Mouse (Mus musculus): ENCODE data around the gene Batf. TPM values are rescaled to one million over a fixed set of nuclear protein-coding genes. Genes with fewer than 3 reads are reported as not detected.
"Not testable (repeated sequence)": the region's sequence is repeated elsewhere in the genome, so short reads cannot be mapped to it uniquely, and the experiment has no call there.

The Batf gene
- total RNA-seq, 2 experiments from 2014 or later = 0.64 to 1.2 TPM

DNA sequence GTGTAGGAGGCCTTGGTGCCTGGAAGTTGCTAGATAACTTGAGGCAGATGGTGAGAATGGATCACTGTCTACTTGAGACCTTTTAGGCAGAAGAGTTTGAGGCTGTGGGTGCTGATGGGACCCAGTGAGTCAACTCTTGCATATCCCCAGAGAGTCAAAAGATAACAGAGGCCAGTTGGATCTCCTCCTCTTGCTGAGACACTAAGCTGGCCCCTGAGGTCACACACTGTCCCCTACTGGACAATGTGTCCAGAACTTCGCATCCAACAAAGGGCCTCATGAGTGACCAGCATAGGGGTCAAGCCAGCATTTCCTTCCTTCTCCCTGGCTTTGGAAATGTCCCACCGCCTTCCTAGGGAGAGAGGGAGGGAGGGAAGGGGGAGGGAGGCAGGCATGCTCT, 6.7 kb upstream of the Batf start:
- no peak for DNase-seq
- intact Hi-C loops (cut with DNase I) = loop anchor here (5.0 kb wide), 1 partner anchor 47 kb away; no protein-coding TSS in a partner anchor

DNA sequence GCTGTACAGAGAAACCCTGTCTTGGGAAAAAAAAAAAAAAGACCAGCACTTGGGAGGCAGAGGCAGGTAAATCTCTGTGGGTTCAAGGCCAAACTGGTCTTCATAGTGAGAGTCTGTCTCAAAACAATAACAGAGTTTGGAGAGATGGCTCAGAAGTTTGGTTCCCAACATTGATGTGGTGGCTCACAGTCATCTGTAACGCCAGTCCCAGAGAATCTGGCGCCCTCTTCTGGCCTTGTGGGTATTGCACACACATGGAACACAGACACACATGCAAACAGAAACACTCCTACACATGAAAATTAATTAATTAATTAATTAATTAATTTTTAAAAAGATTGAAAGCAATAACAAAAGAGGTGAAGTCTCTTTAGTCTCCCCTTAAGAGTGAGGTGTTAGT, 4.1 kb upstream of the Batf start:
- no peak for DNase-seq
- intact Hi-C loops (cut with DNase I) = loop anchor here (5.0 kb wide), 1 partner anchor 45 kb away; no protein-coding TSS in a partner anchor

DNA sequence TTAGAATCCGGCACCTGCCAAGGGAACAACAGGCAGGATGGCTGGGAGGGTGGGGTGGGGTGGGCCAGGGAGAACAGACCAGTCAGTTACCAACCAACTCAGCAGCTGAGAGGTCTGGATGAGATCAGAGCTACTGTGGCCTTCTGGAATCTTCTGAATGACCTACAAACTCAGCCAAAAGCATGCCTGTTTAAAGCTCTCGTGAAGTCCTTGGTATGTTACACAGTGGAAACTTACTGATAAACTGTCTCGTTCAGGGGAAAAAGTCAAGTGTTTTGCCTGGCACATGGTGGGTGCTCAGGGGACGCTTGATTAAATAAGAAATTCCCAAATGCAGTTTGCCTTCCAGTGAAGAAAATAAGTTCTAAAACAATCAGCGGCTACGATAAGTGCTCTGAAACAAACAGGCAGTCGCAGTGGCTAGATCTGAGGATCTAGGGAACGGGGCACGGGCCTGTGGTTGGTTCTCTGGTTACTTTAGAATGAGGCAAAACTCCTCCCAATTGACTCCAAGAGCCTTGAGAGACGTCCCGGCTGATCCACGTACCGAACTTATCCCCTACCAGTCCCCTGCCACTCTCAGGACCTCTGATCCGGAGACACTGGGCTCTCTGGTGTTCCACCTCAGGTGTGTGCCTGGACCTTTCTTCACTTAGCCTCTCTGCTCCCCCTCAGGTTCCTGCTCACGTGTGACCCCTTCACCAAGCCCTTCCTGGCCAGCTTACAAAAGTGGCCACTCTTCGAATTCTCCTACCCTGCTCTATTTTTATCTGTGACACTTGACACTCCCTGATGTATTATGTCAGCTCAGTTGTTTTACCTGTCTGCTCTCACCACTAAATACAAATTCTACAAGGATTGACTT, 1.8 kb upstream of the Batf start:
- intact Hi-C loops (cut with DNase I) = loop anchor here (5.0 kb wide), 1 partner anchor 43 kb away; no protein-coding TSS in a partner anchor
- no peak for DNase-seq

DNA sequence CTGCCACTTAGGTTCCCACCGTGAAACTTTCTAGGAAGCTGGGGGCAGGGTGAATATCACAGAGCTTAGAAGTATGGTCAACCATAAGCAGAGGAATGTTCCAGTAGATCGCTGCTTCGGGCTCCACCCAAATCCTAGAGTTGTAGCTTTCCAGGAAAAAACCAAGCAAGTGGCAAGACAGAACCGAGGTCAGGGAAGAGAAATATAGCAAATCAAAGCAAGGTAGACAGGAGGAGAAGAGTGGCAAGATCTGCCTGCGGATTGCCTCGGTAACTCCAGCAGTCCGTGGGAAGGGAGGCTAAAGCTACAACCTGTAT, 706 bp downstream of the Batf start:
- no peak for DNase-seq
- intact Hi-C loops (cut with DNase I) = no loop called here

DNA sequence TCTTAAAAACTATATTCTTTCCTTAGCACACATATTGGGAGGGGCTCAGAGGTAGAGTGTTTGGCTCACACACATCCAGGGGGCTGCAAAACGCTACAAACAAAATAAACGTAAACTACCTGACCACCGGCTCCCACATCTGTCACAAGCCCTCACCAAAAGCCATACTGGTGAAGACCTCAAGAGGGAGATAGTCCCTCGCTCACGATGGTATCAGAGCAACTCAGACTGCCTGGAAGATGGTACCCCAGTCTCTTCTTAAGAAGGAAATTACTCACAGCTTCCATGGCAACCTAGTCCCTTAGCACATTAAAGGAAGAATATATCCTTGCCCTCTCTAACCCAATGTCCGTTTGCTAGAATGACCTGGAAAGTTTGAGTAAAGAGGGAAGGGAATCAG, 1.4 kb downstream of the Batf start:
- intact Hi-C loops (cut with DNase I) = no loop called here
- DNase-seq = no peak

DNA sequence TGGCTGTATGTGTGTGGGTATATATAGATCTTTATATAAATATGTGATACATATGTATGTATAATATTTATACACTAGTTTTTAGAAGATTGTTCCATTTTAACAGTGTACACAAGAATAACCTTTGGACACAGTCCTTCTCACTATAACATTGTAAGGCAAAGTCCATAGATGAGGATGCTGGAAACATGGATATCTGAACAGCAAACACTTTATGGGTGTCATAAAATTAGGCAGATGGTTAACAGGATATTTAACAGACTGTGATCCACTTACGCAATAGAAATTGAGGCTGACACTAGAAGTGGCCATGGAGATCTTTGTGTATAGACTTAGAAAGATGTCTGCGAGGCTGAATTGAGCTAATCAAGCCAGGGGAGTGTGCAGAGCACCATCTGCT, 9.3 kb downstream of the Batf start:
- no peak for DNase-seq
- intact Hi-C loops (cut with DNase I) = no loop called here

DNA sequence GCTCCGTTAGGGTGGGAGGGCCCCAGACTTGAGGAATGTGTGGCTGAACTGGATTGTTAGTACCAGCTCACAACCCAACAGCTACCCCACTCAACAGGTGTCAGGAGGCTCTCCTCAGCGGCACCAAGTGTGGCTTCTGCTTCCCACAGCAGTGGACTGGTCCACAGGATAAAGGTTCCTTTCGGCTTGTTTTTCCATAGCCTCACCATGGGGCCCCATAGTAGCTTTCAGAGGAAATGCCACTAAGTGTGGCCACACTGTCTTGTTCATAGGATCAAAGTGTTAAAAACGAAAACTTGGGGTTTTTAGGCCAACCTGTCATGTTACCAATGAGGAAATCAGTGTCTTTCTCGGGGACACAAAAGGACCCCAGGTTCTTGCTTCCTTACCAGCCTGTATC, 10.0 kb downstream of the Batf start:
- intact Hi-C loops (cut with DNase I) = no loop called here
- no peak for DNase-seq

DNA sequence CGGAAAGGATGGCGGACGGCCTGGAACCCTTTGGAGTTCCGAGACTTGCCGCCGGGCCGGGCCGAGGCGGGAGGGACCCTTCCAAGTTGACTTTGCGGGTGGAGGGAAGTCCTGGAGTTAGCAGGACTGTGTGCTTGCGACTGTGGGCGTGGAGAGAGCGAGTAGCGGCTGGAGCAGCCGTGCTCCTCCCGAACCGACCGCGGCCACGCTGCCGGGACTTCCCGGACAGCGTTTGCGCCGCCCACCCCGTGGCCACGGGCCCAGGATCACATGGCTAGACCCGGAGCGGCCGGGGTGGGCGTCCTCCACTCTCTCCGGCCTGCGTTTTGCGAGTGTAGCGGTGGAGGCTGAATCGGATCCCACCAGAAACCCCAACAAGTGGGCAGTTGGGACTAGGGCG, 11.7 kb downstream of the Batf start:
- intact Hi-C loops (cut with DNase I); DNase-seq: not testable (repeated sequence)

DNA sequence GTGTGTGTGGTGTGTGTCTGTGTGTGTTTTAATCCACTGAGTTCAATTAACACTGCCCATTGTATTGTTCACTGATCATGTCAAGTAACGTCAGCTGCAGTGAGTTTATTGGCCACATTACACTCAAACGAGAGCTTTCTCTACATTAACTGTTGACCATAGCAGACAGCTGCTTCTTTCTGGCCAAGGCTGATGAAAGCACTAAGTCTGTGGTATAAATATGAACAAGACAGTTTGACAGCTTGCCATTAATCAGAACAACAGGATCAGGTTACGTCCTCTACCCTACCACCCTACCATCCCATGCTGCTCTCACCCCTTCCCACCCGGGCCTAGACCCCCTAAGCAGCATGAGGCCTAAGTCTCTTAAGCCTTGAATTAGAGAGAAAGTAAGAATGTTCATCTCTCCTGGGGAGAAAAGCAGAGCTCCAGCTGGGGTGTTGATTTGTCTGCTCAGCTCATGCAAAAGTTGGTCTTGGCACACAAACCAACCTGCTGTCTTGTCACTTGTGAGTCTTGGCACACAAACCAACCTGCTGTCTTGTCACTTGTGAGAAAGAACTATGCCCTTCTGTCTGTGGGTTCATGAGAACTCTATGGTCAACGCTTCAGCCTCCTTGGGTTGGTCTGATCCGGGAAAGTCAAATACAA, 13.8 kb downstream of the Batf start:
- intact Hi-C loops (cut with DNase I) = no loop called here
- no peak for DNase-seq

DNA sequence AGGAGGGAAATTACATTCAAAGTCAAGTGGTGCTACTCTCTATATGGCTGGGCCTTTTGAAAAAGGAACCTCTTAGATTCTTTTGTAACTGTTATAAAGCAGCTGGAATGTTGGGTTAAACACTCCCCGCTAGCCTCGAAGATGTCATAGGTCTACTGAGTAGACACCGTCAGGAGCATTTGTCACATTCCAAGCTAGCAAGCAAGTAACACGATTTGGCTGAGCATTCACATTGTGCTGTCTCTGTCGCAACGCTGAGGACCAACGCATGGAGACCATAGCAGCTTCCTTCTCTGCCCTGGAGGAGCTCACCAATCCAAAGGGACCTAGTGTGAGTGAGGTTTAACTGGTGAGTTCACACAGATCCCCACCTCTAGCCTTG, 14.4 kb downstream of the Batf start:
- intact Hi-C loops (cut with DNase I) = no loop called here
- no peak for DNase-seq

DNA sequence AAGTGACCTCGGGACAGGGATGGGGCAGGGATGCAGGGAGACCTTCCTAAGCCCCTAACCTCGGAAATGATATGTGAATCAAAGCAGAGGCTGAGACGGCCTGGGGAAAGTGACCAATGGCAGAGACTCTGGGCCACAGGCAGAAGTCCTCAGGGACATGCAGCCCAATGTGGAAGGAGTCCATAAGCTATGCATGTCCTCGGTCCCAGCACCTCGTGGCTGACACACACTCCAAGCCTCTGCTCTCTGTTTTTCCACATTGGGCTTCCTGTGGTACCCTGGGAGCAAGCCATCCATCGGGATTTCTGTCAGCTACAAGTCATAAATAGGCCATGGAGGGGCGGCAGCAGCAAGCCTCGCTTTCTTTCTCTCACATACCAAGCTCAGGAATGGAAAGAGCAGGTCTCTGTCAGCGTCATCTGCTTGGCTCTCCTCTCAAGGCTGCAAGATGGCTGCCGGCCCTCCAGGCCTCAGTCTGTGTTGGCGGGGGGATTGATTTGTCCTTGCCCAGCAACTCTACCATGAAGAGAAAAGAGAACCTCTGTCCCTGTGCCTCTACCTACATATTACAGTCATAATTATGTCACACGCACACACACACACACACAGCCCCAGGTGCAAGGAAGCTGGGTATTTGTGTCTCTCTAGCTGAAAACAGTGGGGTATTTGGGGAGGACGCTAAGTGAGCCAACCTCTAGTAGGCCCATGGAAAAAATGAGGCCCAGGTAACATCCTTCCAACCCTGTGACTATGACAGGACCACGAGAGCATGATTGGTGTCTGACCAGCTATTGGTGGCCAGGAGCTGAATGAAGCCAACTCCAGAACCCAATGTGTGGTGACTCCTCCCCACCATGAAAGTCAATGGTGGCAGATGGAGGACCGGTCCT, 15.9 kb downstream of the Batf start:
- intact Hi-C loops (cut with DNase I) = no loop called here
- no peak for DNase-seq

DNA sequence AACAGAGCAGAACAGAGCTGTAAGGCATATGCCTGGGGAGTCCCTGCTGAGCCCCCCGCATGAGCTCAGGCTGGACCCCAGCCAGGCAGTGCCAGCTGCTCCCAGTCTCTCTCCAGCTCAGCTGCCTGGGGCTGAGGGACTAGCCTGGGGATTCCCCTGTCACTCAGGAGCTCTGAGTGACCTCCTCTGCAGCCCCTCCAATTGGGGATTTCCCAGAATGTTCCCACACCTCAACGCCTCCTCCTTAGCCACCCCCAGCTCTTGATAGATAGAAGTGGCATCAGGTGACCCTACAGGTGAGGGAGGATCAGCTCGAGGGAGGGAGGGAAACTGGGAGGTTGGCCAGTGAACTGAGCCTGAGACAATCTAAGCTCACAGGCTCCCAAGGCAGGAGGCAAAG, 17.0 kb downstream of the Batf start:
- intact Hi-C loops (cut with DNase I) = no loop called here
- DNase-seq = no peak

DNA sequence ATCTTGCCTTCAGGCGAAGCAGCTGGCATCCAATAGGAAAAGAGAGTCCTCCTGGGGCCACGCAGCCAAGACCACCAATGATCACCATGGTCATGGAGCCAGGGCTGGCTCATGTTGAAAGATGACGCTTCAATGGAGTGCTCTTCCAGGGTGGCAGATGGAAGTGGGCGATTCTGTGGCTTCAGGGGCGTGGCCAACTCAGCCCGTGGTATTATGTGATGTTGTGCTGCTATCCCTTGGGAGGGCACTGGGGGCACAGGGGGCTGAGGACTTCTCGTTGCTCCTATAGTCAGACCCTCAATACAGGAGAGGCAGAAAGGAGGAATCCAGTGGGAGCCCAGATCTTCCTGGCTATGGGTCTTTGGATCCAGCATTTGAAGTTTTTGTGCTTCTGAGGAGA, 18.1 kb downstream of the Batf start:
- intact Hi-C loops (cut with DNase I) = no loop called here
- DNase-seq = no peak

DNA sequence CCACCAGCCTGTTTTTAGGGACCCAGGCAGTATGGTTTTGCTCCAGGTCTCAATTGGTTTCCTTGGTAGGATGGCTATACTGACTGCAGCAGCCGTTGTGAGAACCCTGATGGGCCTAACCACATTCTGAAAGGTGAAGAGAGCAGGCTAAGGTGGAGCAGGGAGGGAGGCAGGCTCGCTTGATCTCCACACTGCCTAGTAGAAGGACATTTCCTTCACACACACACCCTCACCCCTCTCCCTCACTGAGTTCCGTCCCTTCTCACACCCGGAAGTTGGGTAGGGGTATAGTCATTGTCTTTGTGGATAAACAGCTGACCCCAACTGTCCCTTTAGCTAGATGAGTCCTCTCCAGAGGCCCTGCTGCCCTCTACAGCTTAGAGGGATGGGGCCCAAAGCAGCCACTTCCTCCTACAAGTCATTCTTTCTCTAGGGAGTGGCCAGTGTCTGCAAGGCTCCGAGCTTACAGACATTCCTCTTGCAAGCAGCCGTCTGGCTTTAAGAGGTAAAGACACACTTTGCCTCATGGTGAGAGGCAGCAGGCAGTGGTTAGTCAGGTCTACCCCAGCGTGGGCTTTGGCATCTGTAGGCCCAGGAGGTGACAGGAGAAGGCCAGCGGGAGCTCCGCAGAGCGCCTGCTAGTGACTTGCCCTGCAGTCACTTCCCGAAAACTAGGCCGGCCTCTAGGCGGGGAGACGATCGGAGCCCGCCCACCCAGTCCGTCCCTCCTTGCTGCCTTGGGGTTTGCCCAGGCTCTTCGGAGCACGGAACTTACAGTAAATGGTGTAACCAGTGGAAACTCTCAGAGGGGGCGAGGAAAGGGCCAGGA, 18.7 kb downstream of the Batf start:
- DNase-seq = peak; percentile 83 to 87
- intact Hi-C loops (cut with DNase I) = no loop called here

DNA sequence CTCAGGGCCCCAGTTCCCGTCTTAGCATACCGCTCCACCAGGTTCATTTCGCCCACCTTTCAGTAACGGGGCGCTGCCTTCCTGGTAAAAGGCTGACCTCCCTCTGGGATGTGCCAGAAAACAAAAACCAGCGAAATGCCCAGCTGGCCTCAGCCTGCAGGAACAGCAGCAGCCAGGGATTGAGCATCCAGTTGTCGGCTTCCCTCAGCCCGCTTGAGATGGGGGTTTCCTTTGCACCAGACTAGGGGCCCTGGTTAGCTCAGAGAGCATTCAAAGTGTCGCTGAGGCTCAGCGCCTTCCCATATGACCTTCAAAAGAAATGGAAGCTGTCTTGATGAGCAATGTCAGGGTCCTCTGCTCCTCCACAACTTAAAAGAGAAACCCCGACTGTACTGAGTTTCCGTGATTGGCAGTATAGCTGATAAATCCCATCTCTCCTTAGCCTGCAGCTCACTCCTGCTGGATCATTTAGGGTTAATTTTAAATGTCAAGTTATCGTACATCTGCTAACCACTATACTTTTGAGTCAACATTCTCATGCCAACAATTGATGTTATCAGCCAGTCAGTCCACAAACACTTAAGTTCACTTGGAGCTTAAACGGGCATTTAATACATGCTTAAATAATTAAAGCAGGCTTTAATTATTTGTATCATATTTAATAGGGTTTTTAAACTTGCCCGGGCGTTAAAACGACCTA, 19.5 kb downstream of the Batf start:
- DNase-seq = no peak
- intact Hi-C loops (cut with DNase I) = no loop called here

DNA sequence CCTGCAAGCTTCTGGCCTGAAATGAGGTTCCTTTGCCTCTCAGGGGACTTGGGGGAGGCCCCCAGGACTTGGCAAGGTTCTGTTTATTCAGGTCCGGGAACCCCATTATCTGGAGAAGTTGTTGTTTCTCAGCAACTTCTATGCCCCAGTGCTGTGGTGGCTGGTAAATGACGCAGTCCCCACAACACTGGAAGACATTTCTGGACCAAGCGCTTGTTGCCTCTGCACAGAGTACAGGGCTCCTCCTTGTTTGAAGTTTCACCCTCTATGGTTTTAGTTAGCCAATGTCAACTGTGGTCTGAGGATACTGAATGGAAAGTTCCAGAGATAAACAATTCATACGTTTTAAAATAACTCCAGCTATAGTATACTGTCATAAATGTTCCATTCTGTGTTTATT, 20.4 kb downstream of the Batf start:
- DNase-seq = no peak
- intact Hi-C loops (cut with DNase I) = no loop called here

DNA sequence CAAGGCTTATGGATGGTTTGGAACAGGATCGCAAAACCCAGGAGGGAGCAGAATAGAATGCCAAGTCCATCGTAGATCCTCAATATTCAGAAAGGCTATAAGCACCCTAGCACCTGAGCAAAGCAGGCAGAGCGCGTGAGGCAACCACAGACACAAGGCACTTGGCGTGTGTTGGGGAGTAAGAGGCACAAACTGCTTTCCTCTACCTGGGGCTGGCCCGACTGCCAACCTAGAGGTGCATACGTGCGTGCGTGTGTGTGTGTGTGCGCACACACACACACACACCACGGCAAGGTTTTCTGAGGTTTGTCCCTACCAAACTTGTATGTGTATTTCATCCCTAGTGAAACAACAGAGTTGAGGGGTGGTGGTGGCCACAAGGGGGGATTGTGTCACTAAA, 20.9 kb downstream of the Batf start:
- intact Hi-C loops (cut with DNase I) = no loop called here
- no peak for DNase-seq

DNA sequence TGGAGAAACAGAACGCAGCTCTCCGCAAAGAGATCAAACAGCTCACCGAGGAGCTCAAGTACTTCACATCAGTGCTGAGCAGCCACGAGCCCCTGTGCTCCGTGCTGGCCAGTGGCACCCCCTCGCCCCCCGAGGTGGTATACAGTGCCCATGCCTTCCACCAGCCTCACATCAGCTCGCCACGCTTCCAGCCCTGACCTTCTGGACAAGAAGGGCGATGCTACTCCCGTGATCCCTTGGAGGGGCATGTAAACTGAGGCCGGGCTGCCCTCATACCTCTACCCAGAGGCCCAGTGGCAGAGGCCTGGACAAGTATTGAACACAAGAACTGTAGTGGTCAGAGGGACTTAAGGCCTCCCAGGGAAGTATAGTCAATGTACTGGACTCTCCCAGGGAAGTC, 22.1 kb downstream of the Batf start:
- intact Hi-C loops (cut with DNase I) = no loop called here
- DNase-seq = no peak

DNA sequence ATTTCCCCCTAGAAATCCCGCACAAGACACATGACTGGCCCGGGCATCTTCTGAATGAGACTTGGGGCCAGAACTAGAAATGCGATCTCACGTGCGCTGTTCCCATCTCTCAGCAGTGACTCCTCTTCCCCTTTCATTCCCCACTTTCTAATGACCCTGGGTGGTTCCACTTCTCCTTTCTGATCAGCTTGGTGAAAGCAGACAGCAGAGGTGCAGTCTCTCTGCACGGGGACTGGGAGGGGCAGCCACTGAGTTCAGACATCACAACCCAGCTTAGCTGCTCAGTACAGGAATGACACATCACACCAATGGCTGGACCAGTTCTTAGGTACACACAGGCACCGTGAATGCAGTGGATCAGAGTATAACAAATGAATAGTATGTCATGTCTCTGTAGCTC, 24.2 kb downstream of the Batf start:
- DNase-seq = no peak
- intact Hi-C loops (cut with DNase I) = no loop called here

DNA sequence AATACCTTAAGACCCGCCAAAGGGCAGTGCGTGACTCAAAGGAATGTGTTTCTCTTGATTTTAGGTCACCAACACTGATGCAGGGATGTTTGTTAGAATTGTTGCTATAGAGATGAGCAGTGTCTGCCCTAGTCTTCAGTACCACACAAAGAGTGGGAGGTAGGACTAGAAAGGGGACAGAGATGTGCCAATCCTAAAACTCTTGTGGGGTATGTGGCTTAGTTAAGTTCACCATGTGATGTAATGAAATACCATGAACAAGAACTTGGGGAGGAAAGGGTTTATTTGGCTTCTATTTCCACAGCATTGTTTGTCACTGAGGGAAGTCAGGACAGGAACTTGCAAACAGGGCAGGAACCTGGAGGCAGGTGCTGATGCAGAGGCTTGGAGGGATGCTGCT, 26.1 kb downstream of the Batf start:
- no peak for DNase-seq
- intact Hi-C loops (cut with DNase I) = no loop called here

Data from heart, postnatal 36 days (tissue).